Mouse (Mus musculus) adrenal gland, adult 10 weeks (tissue): ENCODE data around the gene Klhl10. TPM values are rescaled to one million over a fixed set of nuclear protein-coding genes. Genes with fewer than 3 reads are reported as not detected.

Experiments
- polyA plus RNA-seq: library from polyadenylated mRNA; stranded (reverse); fragments of 350-450 nt; fragmentation: Illumina TruSeq; extraction: RNeasy Lipid Tissue Mini Kit (QIAGEN cat#74804); gene quantifications from one replicate; pipeline ENCODE4 v1.2.3, GENCODE M21; 2014; ENCODE audit warnings: low read depth, low replicate concordance

Klhl10 gene
- polyA plus RNA-seq, result not detected

DNA sequence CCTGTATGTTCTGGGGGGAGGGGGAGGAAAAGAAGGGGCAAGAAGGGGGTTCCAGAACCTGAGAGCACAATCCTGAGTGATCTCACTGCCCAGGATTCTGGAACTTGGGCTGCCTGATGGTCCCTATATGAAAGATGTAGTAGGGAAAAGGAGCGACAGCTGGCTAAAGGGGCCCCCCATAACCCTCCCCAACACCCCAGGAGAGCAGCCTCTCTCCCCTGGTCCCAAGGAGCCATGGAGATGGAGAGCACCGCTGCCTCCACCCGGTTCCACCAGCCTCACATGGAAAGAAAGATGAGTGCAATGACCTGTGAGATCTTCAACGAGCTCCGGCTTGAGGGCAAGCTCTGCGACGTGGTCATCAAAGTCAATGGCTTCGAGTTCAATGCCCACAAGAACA is at the start of gene Klhl10, which contains the start of gene Nt5c3b:
Gene Klhl10 (plus strand): TSS at position 121 of the 400 bp plus-strand sequence.
Gene Nt5c3b (minus strand): TSS at position 12 of the 400 bp plus-strand sequence.

DNA sequence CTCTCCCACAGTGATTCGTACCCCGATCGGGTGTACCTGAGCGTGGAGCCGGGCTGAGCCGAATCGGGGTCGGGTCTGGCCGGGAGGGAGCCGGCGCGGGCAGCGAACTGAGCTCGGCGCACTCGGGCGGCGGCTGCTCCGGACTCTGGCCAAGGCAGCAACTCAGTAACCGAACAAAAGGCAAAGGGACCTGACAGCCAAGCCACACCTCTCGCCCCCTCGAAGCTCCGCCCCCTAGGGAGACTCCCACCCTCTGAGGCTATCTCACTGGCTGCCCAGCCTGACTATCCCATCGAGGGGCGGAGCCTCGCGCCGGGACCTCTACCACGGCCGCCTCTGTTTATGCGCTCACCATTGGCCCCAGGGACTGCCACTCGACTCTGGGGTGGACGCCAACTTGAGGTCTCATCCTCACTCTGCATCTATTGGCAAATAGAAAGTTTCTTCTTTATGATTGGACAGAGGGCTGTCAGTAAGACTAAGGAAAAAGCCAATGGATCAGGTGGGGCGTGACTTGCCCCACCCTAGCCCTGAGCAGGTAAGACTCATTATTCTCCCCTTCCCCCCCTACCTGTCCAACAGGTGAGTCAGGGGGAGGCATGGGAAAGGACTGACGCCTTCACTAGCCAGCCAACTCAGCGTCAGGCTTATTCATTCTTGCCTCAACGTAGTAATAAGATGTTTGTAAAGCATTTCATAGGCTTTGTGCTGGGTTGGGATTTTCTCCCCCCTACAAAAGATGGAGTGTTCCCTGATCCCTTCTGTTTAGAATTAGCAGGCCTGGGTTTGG is 43.9 kb upstream of the Klhl10 start, which contains the start of gene Jup:
Gene Jup (minus strand): TSS at position 164 of the 790 bp plus-strand sequence.

DNA sequence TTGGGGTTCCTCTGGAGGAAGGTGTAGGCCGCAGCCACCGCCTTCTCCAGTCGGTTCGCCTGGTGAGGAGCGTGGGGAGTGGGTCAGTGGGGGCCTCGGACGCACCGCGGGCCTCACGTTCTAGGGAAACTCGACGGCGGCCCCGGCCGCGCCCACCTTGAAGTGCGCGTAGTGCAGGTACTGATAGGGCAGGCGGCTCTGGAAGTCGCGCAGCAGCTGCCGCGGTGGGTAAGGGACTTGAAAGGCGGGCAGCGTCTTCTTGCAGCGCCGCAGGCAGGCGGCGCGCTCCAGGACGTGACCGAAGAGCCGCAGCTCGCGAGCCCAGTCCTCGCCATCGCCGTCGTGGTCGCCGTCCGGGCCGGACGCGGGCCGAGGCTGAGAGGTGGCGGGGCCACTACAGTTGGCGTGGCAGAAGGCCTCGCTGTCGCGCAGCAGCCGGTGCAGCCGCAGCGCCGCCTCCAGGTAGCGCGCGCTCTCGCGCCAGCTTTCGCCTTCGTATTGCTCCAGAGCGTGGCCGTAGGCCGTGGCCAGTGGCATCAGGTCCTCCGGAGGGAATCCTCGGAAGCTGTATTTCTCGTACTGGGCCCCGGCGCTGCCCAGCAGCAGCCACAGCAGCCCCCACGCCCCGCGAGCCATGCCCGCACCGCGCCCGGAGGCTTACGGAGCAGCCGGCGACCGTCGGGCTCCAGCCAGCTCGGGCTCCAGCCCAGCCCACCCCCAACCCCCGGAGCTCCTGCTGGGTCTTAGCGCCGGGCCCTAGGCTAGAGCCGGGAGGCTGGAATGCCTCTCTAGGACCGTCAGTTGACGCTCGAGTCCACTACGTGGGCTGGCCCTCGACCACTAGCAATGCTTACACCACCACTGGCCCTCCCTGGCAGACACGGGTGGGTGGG is 27.4 kb upstream of the Klhl10 start, which contains the start of gene P3h4:
Gene P3h4 (minus strand): TSS at position 816 of the 893 bp plus-strand sequence.

DNA sequence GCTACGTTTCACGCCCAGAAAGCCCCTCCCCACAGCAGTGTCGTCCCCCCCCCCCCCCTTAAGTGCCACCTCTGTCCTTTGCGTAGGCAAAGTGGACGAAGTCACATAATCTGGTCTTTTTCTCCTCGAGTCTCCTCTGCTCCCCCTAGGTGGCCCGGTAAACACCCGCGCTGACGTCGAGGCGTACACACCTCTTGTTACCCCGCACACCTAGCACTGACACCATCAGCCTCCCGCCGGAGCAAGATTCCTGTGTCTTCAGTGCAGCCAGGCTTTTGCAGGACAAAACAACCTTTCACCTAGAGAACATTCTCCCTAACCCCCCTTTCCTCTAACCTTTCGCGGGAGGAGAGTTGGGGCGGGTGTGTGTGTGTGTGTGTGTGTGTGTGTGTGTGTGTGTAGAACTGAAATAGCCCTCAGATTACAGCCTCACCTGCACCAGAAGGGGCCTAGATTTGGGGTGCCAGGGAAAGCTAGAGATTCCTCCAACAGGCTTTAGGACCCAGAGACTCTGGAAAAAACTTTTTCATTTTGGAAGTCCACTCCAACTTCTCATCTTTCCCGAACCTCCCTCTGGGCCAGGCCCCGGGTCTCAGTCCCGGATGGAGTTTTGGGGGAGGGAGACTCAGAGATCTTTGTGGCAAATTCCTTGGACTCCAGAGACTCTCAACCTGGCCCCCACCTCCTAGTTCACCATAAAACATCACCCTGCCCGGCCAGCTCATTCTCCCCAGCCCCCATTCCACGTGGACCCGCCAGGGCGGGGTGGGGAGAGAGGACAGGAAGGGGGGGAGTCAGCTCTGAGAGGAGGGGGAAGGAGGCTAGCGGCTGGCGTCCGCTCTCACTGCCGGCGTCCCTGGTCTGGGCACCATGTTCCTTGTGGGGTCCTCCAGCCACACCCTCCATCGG is 26.5 kb upstream of the Klhl10 start, which contains the start of gene Fkbp10:
Gene Fkbp10 (plus strand): TSS at position 784 of the 909 bp plus-strand sequence.

DNA sequence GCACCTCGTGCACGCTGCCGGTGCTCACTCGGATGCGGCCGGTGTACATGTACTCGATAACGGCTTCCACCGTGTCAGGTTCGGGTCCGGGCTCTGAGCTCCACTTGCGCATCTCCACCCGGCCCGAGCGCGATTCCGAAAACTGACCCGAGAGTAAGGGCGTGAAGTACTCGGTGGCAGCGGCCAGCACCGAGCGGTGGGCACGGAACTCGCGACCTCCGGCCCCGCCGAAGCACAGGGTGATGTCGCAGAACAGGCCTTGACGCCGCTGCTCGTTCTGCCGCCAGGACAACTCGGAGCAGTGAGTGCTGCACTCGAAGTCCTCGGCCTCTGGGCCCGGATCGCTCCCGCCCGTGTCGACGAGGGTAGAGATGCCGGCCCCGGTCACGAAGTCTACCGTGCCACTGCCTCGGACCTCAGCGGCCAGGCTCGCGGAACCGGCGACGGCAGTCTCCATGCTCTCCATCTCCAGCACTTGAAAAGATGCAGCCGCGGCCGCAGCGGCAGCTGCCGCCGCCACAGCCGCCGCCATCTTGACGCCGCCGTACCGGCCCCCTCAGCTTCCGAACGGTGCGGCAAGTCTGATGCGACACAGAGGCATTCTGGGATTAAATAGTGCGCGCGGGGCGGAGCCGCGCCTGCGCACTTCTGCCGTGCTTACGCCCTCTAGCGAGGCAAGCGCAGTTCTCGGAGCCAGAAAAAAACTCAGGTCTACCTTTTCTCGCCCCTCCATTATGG is 30.6 kb downstream of the Klhl10 start, which contains the start of gene Klhl11:
Gene Klhl11 (minus strand): TSS at position 545 of the 738 bp plus-strand sequence.

Other genes with a start within 250 kb of the Klhl10 start
- not detected for gene Krt9, start 248.7 kb upstream of the Klhl10 start, polyA plus RNA-seq
- not detected for gene Krt14, start 234.4 kb upstream of the Klhl10 start, polyA plus RNA-seq
- gene Krt16, start 193.0 kb upstream of the Klhl10 start, polyA plus RNA-seq, result not detected
- not detected for gene Krt17, start 180.9 kb upstream of the Klhl10 start, polyA plus RNA-seq
- gene Krt42, start 172.0 kb upstream of the Klhl10 start, polyA plus RNA-seq, result not detected
- gene Eif1, start 122.0 kb upstream of the Klhl10 start, polyA plus RNA-seq, result 1,846 TPM
- gene Gast, start 107.5 kb upstream of the Klhl10 start, polyA plus RNA-seq, result not detected
- 5.1 TPM for gene Hap1, start 85.8 kb upstream of the Klhl10 start, polyA plus RNA-seq
- gene Jup, start 44.2 kb upstream of the Klhl10 start, polyA plus RNA-seq, result 2.2 TPM
- 10.6 TPM for gene P3h4, start 27.1 kb upstream of the Klhl10 start, polyA plus RNA-seq
- 1.4 TPM for gene Fkbp10, start 26.2 kb upstream of the Klhl10 start, polyA plus RNA-seq
- gene Nt5c3b, start 109 bp upstream of the Klhl10 start, polyA plus RNA-seq, result 30.2 TPM
- 33.4 TPM for gene Klhl11, start 30.8 kb downstream of the Klhl10 start, polyA plus RNA-seq
- gene Acly, start 86.1 kb downstream of the Klhl10 start, polyA plus RNA-seq, result 787 TPM
- gene Ttc25, start 103.7 kb downstream of the Klhl10 start, polyA plus RNA-seq, result 0.64 TPM
- 9.6 TPM for gene Cnp, start 133.0 kb downstream of the Klhl10 start, polyA plus RNA-seq
- gene Nkiras2, start 177.3 kb downstream of the Klhl10 start, polyA plus RNA-seq, result 2.7 TPM
- gene Dnajc7, start 178.3 kb downstream of the Klhl10 start, polyA plus RNA-seq, result 169 TPM